Mouse (Mus musculus) c-Kit-positive CD71-positive TER-119-positive erythroid progenitor cells, embryonic 14.5 days (primary cell): ENCODE data around the gene Dbnl.
"Not testable (repeated sequence)": the region's sequence is repeated elsewhere in the genome, so short reads cannot be mapped to it uniquely, and the experiment has no call there.

Experiments
- DNase-seq: peaks from one replicate; pipeline ENCODE4 v3.0.0-alpha.2; 2013; ENCODE audit warnings: low spot score

The Dbnl gene

DNA sequence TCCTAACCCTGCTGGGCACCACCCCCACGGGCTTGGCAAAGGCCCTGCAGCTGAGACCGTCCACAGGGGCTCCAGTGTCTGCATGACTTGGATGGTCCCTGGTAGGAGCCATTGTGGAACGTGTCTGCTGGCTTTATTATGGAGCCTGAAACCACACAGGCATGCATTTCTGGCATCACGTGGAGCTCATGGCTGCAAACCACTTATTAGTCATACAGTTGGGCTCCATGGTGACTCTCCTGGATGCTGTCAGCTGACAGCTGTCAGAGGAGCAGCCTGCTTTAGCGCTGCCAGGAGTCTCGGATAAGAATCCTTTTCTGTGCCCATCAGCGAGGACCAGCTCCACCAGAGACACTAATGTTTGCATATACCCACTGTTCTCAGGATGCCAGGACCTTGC lies 7.4 kb downstream of the Dbnl start:
- DNase-seq = no peak

DNA sequence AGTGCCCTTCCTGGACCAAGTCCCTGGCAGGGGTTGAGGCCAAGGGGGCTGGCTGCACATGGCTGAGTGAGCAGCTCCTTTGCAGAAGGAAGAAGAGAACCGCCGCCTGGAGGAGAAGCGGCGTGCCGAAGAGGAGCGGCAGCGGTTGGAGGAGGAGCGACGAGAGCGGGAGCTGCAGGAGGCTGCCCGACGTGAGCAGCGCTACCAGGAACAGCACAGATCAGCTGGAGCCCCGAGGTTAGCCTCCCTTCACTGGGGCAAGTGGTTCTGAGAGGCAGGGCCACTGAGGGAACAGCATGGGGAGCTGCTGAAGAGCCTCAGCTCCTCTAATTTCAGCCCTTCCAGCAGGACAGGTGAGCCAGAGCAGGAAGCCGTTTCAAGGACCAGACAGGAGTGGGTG lies 8.7 kb downstream of the Dbnl start:
- no peak for DNase-seq

DNA sequence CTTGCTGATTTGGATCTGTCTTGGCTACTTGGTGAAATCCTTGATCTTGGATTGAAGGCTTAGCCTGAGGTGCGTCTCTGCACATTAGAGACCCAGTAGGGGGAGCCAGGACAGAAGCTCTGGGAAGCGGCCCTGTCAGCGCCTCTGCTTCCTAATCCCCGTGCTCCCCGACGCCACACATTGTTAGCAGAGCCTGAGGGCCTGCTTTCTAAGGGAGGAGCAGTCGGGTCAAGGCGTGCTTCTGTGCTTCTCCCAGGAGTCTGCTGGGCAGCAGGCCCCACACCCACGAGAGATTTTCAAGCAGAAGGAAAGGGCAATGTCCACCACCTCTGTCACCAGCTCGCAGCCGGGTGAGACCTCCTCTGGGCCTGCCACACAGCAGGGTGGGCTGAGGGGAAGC lies 9.1 kb downstream of the Dbnl start:
- DNase-seq = no peak

DNA sequence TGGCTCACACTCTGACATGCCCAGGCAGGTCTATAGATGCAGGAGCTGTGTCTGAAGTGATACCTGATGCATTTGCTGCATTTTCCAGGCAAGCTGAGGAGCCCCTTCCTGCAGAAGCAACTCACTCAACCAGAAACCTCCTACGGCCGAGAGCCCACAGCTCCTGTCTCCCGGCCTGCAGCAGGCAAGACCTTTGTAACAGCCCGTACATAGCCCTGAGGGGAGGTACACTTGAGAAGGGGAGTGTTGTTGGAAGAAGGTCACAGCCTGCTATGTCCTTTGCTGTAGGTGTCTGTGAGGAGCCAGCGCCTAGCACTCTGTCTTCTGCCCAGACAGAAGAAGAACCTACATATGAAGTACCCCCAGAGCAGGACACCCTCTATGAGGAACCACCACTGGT lies 9.6 kb downstream of the Dbnl start:
- no peak for DNase-seq

DNA sequence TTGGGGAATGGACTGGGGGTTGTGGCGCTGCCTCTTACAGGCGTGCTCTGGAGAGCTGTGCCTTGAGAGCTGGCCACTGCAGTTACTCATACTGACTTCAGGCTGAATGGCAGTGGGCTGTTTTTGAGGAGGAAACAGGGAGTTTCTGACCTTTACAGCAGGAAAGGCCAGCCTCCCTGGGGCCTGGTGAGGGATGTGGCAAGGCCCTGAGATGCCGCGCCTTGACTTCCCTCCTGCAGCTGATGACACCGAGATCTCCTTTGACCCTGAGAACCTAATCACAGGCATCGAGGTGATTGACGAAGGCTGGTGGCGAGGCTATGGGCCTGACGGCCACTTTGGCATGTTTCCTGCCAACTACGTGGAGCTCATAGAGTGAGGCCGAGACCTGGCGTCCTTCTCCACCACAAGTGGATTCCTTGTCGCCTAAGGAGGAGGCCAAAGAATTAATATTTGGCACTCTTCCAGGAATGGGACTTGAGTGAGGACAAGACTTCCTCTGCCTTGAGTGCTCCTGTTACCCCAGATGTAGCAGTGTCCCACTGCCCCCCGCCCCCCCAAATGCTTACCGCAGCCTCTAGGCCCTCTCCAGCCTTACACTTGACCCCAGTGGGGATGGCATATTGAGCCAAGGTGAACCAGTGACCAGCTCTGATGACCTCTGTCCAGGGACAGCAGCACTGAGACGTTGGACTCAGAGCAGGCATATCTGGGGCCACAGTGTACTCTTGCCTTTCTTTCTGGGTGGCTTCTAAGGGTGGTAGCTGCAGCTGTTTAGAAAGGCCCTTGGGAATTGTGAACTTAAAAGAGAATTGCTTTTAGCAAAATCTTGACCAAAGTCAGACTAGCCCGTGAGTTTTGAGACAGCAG lies 11.6 kb downstream of the Dbnl start:
- DNase-seq = no peak

DNA sequence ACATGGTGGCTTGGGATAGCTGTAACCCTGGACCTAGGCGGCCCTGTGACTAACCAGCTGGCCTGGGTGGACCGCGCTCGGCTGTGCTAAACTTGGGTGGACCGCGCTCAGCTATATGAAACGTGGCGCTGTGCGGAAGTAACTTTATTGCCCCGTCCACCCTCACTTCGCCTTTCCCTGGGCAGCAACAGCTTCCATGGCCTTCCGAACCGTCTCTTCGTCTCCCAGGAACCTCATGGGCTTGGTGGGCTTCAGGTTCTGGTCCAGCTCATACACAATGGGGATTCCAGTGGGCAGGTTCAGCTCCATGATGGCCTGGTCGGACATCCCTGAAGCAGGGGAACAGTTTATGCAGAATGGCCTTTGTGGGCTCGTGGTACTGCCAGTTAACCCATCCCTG lies 13.2 kb downstream of the Dbnl start:
- DNase-seq = no peak

DNA sequence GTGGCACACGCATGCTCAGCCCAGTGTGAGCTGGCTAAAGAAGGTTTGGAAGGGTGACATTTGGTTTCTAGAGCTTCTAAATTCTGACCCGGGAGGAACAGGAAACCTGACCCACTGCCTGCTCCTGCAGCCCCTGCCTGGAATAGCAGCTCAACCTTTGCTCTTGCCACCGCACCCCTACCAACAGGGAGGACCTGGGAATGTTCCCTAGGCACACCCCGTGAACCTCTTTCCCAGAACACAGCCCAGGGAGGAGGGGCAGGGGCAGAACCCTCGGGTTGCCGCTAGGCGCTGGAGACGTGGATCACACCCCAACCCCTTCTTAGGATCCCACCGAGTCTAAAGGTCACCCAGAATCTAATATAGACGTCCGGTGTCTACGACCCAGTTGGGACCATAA lies 13.7 kb downstream of the Dbnl start:
- DNase-seq = no peak

DNA sequence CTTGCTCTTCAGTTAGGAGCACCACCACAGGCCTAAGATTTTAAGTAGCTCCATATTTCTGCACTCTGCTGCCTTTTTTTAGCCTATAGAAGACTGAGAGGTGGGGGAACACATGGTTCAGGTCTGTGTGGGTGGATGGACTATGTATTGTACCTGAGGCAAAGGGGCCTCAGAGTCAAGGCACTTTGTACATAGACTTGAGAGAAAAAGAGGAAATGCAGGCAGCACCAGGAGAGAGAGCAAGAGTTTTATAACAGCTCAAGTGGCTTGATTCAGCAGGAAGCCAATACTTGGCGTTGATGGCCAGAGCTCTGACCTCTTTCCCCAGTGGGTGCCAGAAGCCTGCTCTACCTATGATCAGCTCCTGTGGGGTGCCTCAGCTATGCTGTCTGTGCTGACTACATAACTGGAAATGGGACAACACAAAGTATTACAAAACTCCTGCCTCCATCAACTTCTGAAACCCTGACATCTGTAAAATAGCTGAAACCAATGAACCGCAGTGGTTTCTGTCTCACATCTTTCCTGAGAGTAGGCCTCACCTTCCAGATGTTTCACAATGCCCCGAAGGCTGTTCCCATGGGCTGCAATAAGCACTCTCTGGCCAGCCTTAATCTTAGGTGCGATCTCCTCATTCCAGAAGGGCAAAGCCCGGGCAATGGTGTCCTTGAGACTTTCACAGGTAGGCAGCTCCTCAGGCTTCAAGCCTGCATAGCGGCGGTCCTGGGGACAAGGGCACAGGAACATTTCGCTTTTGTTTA lies 14.3 kb downstream of the Dbnl start:
- no peak for DNase-seq

DNA sequence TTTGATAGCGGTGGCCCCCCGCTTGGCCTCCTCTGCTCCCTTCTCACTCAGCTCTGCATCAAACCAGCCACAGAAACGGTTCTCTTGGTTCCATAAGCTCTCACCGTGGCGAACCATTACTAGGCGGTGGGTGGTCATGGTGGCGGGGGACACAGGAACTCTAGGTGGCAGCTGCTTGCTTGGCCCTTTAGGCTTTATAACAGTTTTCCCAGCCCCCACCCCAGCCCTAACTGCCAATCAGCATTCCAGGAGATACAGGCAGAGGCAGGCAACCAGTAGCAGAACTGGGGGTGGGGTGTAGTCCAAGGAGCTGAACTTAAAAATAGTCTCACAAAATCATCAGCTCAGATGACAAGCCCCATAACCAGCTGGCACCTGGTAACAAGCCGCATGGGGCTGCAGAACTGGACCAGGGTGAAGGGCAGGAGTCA lies 15.3 kb downstream of the Dbnl start, which contains the start of gene Pgam2:
TSS of gene Pgam2 (minus strand) at position 183 of the 431 bp plus-strand sequence.
- no peak for DNase-seq

DNA sequence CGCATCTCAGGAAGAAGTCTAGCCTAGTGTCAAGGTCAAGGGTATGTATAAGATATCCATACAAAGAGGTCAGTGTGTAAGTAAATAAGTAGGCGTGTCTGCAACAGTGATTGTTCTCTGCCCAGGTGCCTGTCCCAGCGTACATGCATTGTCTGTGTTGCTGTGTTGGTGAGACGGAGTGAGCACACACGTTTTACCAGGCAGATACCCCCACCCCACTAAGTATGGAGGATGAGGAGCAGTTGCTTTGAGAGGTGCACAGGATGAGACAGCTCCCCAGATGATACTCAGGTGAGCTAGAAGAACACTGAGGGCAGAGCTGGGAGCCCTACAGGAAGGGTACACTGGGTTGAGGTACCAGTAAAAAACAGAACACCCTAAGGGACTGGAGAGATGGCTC lies 15.9 kb downstream of the Dbnl start:
- DNase-seq = no peak

DNA sequence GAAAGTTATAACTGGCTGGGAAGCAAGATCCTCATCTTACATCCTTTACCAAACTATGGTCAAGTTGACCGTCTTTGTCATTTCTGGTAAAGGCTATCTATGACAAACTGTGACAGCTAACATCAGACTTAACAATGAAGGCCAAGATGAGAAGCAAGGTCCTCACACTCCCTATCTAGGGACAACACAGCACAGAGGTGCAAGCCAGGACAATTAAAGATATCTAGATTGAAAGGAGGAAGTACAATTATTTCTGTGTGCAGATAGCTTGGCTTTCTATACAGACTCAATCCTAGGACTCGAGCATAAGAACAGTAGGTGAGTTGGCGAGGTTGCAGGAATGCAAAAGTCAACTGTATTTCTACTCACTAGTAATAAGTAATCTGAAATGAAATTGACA lies 17.4 kb downstream of the Dbnl start:
- DNase-seq = no peak

DNA sequence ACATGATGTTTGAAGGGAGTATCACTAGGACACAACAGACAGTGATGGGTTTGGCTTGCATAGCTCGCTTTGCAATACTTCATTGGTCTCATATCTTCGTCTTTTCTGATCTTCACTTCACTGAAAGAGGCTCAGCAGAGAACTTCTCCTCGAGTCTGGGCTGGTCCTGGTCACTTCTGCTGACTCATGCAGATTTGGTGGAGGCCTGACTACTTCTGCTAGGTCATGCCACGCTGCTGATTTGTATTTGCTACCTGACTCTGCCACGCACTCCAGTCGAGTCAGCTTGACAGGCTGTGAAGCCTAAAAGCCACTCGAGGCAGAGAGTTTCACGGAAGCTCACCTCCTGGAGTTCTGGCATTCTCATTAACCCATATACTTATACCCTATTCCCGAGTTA lies 19.7 kb downstream of the Dbnl start:
- no peak for DNase-seq

DNA sequence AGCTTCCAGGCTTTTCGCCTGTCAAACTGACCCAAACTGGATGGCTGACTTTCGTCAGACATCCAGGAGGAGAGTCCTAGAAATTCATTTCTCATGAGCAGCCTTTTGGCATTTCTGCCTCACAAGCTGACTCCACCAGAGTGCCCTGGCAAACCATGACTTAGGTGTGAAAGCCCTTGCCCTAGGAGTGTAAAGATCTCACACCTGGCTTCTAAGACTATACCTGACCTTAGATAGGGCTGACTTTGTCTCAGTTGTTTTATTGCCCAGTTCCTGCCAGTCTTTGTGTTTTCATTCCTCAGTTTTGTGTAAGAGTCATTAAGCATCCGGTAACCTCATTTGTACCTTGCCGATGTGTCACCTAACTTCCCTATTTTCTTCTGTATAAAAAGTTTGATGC lies 21.2 kb downstream of the Dbnl start:
- DNase-seq = not testable (repeated sequence)

DNA sequence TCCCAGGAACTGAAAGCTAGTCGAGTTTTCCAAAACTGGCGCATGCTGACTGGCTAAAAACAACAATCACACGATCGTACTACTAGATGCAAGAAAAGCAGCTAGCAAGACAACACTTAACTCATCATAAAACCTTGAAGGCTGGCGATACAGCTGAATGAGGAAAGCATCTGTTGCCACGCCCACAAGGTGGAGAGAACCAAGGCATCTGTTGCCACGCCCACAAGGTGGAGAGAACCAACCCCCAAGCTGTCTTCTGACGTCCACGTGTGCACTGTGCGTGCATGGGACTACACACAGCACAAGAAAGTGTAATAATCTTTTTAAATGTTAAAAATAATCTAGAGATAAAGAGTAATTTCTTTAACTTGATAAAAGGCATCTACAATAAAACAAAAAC lies 25.1 kb downstream of the Dbnl start:
- no peak for DNase-seq

DNA sequence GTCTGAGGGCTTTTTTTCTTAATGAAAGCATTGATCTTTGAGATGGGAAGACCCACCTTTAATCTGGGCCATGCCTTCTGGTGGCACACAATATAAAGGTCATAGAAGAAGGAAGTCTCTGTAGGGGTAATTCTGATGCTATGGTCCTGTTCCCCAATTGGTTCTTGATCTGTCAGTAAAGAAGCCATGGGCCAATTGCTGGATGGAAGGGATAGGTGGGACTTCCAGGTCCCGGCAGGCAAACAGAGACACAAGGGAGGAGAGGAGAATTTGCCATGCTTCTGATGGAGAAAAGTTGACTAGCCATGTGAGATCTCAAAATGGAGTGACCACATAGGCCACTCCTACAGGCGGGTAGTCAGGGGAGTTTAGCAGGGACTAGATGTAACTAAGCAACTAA lies 30.9 kb downstream of the Dbnl start:
- DNase-seq = no peak

DNA sequence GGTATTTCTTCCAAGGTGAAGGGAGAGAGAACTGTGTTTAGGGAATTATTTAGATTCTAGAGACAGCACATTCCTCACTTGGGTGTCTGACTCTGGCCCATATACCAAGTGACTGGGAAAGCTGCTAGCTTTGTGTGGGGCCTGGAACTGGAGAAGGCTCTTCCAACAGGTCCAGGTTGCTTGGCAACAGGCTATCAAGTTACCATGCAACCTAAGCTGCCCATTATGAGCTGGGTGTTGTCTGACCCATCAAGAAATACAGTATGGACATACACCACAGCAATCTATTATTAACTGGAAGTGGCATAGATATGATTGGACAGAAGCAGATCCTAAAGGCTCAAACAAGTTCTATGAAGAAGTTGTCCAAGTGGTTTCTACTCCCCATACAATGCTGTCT lies 37.1 kb downstream of the Dbnl start:
- no peak for DNase-seq

DNA sequence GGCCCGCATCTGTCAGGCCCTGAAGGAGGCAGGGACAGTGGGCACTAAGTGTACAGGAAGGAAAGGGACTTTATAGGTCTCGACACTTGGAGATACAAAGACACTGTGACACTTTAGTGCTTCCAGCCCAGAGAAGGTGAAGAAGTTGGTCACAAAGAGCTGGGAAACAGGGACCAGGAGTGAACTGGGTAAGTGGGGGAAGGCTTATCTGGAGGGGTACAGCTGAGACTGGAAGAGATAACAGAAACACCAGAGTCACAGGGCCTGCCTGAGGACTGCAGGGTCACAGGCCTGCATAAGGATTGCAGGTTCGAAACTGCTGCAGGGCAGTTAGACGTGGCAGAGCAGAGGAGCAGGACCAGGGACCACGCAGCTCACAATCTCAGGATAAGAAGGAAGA lies 39.6 kb downstream of the Dbnl start:
- DNase-seq = no peak

DNA sequence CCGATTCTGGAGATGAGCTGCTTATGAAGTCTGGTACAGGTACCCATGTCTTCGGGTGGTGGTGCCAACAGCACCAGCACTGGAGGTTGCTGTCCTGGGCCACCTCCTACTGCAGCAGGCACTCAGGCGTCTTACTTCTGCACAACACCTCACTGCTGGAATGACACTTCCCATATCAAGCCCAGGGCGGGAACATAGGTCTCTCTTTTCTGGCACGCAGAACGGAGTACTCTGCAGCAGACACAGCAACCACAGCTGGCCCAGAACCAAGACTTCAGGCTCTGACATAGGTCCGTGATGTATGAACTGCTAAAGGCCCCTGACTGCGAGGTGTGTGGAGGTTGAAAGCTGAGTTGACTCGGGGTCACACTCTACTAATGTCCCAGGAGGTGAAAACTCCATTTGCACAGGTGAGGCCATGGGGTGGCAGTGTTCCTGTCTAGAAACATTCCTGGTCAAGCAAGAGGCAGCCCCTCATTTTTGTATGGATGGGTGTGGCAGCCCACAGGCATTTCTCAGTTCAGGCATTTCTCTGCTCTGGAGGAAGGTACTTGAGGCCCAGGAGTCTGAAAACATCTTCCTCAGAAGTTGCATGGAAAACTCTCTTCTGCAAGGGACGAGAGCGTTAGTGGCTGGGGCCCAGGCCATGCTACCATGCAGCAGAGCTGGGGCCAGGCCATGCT lies 40.4 kb downstream of the Dbnl start:
- no peak for DNase-seq

DNA sequence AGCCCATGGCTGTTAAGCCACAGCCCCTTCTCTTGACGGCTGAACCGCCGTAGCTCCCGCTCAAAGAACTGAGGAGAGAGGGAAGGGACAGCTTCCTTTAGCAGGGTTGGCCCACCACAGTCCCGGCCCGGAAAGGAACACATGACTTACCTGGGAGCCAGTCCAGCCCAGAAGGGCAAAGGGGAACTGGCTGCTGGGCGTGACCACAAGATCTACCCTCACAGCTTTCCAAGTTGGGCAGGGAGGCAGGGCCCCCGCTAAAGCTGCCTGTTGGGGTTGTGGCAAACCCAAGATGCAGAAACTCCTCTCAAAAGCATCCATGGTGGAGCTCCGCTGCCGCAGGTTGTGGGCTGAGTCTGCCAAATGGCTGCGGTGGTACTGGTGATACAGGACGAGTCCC lies 41.0 kb downstream of the Dbnl start:
- DNase-seq = no peak

DNA sequence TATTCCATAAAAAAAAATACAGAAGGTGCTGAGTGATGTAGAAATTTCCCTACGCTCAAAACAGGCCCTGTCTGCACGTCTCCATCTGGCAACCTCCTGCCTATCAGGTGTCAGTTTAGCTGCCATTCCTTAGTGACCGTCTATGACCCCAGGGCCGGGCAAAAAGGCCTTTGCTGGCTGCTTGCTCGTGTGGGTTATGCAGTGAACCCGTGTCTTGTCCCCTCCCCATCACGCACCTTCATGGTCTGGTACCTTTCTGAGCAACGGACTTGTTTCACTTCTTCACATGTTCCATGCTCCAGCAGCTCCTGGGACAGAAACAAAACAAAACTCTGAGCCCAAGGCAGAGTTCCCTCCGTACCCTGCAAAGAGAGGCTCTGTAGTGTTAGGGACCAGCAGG lies 46.2 kb downstream of the Dbnl start:
- no peak for DNase-seq

DNA sequence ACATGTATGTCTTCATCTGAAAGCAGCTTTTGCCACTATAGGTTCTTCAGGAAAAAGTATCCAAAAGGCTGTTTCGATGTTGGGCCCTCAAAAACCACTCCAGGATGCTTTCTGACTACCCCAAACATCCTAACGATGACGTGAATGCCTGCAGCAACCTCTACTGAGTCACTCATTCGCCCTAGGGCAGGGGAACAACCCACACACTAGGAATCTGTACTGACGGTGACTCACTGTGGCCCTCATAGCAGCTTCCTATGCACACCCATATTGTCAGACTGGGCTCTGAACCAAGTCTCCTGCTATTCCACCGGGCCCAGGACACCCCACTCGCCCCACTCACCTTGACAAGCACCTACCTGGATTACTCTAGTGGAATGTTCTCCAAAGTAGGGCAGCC lies 46.8 kb downstream of the Dbnl start:
- no peak for DNase-seq

DNA sequence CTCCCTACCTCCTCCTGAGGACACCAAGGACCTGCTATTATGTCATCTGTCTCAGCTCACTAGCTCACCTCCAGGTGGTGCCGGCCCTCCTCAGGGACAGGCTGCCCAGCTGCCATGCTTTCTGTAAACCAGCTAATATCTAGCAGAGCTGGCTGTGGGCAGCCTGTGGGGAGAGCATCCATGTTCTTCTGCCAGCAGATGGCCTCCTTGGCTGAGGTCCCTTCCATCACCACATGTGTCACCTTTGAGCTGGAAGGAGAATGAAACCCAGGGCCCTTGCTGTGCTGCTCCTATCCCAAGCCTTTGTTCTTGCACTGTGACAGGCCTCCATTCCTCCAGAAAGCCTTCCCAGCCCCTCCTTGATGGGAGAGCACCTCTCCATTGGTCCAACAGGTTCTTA lies 47.8 kb downstream of the Dbnl start:
- no peak for DNase-seq
